Mouse (Mus musculus): ENCODE data around the gene Sema3d.

GRCm38 (mm10) chr5:12574551-12574950 is 191.4 kb downstream of the Sema3d start:
- TF ChIP-seq POLR2A (IDR thresholded peaks at IDR 0.05; ENCODE audit: low read depth, low read length), result no peak
- TF ChIP-seq CTCF (conservative IDR thresholded peaks at IDR 0.05; ENCODE audit: insufficient read depth, insufficient read length, low read depth, low read length), result no peak

Measured in kidney, adult 2 months (tissue).